Mouse (Mus musculus): ENCODE measurements around the gene Higd1a.

DNA sequence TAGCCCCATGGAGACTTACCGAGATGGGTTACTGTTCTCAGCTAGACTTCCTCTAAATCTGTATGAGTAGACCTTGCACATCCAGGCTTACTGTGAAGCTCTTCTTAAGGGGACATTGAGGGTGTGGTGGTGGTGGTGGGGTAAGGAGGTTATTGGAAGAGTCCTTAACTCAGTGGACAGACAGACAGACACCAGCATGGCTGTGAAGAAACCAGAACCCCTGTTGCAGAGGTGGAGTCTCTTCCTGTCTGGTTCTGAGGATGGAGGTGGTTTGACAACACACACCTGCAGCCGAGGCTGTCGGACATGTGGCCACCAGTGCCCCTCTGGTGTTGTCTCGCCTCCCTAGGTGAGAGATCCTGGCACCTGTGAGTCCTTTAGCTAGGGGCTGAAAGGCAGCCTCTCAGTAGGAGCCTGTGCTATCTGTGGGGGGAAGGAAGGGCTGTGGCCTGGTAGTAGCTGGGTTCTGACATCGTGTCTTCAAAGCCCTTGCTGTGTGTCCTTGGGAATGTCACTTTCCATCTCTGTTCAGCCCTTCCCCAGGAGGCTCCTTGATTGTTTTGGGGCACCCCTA, 42.2 kb upstream of the Higd1a start:
- TF ChIP-seq CTCF (IDR thresholded peaks at IDR 0.05; ENCODE audit: low read depth, low read length) (no peak), POLR2A (IDR thresholded peaks at IDR 0.05; ENCODE audit: extremely low read depth, insufficient read depth, low read length) (no peak)
